Mouse (Mus musculus) cerebellum, adult 2 months (tissue): ENCODE measurements around the gene Hist1h2bh. TPM values are rescaled to one million over a fixed set of nuclear protein-coding genes. Genes with fewer than 3 reads are reported as not detected.
"Not testable (repeated sequence)": the region's sequence is repeated elsewhere in the genome, so short reads cannot be mapped to it uniquely, and the experiment has no call there.

ENCODE experiments used
- DNase-seq, 2 experiments: peaks; one replicate each; pipeline ENCODE4 v3.0.0; 2021
- H3K27ac ChIP-seq: fragments of 200-500 bp; 2 replicates; pipeline ENCODE4 v1.5.1; 2012; ENCODE audit warnings: low read length, control low read depth, inconsistent platforms; ENCODE audit not compliant: insufficient read depth
- H3K27me3 ChIP-seq: fragments of 200-500 bp; 2 replicates; pipeline ENCODE4 v1.6.1; 2012; ENCODE audit warnings: inconsistent platforms, mild to moderate bottlenecking, low read length, moderate library complexity; ENCODE audit not compliant: control insufficient read depth, insufficient read depth
- H3K4me1 ChIP-seq: fragments of 200-500 bp; 2 replicates; pipeline ENCODE4 v1.6.1; 2011; ENCODE audit warnings: low read length; ENCODE audit not compliant: control insufficient read depth, insufficient read depth
- H3K4me3 ChIP-seq: fragments of 200-500 bp; replicated peaks from 2 replicates; pipeline ENCODE3; 2011; ENCODE audit warnings: mild to moderate bottlenecking, low read depth, low read length, control low read depth; ENCODE audit not compliant: insufficient read depth
- CTCF ChIP-seq: fragments of 200-500 bp; IDR thresholded peaks from 2 replicates; pipeline ENCODE4 v1.5.1; 2011; ENCODE audit warnings: low read depth, mild to moderate bottlenecking, control low read depth, low read length, moderate library complexity, borderline replicate concordance; ENCODE audit not compliant: insufficient read depth
- POLR2A ChIP-seq: fragments of 200-500 bp; IDR thresholded peaks from 2 replicates; pipeline ENCODE4 v1.6.1; 2011; ENCODE audit warnings: low read length, control low read depth, borderline replicate concordance; ENCODE audit not compliant: insufficient read depth
- WGBS: fragments of 180-500 bp; shearing (Covaris S2); methylation state at CpG from one replicate; pipeline ENCODE4 v1.1.7; 2018; 5-methylcytosine and 5-hydroxymethylcytosine counted together
- polyA plus RNA-seq: library from polyadenylated mRNA; depleted of rRNA; stranded (reverse); fragments of >200 nt; gene quantifications from 2 replicates; pipeline ENCODE4 v1.2.3, GENCODE M21; 2012

The Hist1h2bh gene
- polyA plus RNA-seq, 1 experiment, result 0.34 TPM

- no peak for DNase-seq
- H3K4me3 ChIP-seq, result no peak overlapping the region
- TF ChIP-seq POLR2A (no peak), CTCF (no peak)
- H3K27me3 ChIP-seq, result no peaks in the 10 kb centered on the region
- WGBS, result 51% methylated on average over 2 of the region's 2 CpGs
- no peaks in the 10 kb centered on the region for H3K4me1 ChIP-seq
- no peak overlapping the region for H3K27ac ChIP-seq
Measured at GRCm38 (mm10) chr13:23564482-23564881, 21.3 kb upstream of the Hist1h2bh start.

DNA sequence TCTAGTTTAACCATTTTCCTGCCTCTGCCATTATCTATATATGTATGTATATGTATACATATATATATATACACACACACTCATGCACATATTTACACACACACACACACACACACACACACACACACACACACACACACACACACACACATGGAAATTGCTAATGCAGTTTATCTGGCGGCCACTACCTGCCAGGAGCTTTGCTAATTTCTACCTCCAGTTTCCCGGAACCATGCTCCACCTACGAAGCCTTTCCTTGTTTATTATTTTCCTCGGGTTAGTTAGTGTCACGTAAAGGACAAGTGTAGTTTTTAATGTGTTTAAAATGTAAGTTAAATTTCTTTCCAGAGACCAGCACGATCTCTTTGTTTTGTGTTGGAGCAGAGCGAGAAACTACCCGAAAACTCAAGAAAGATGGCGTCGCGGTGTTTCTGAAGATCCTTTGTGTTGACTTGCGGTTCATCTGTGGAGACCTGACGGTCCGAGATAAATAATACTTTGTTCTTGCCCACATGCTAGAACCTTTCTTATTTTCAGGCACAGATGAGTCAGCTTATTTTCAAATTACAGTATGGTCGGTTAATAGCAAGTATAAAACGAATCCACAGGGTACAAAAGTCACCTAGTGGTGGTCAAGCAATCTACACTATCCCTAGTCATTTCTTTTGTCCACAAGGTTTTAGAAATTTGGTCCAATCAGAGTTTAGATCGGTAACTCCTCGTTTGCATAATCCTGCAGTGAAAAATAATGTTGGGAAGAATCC is 19.7 kb upstream of the Hist1h2bh start:
- H3K27ac ChIP-seq, result peak overlapping the region; percentile 15; the same call in 1 of the 2 replicates
- peak overlapping the region; percentile 41 for H3K4me3 ChIP-seq
- no peak for TF ChIP-seq CTCF
- no peak for TF ChIP-seq POLR2A
- no peaks in the 10 kb centered on the region for H3K27me3 ChIP-seq
- WGBS, result 1% methylated on average over 18 of the region's 18 CpGs
- DNase-seq, result peak in 1 of 2 experiments; percentile 67
- H3K4me1 ChIP-seq, result no peaks in the 10 kb centered on the region

DNA sequence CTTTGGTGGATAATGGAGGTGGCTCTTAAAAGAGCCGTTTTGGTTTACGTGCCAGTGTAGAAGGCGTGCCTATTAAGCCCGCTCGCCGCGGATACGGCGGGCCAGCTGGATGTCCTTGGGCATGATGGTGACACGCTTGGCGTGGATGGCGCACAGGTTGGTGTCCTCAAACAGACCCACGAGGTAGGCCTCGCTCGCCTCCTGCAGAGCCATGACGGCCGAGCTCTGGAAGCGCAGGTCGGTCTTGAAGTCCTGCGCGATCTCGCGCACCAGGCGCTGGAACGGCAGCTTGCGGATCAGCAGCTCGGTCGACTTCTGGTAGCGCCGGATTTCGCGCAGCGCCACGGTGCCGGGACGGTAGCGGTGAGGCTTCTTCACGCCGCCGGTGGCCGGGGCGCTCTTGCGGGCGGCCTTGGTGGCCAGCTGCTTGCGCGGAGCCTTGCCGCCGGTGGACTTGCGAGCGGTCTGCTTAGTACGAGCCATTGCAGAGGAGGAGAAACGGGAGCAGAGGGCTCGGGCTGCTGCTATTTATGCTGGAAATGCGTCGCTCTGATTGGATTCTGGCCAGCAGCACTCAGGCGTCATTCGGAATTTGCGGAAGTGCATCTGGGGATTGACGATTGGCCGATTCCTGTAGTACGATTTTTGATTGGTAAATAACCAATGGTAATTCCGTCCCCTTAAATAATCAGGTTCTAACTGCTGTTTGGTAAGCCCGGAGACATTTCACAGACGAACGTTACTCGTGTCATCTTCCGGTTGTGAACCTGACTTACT is 18.9 kb upstream of the Hist1h2bh start, which contains the start of gene Hist1h3e:
Gene Hist1h3e (minus strand): TSS at position 487 of the 777 bp plus-strand sequence.
- Histone ChIP-seq H3K4me3 (peak within 1 kb of the TSS; percentile 58), H3K27ac (peak within 1 kb of the TSS; percentile 87)
- peak; percentile 93 to 94 for DNase-seq
- not testable (repeated sequence) for H3K4me1 ChIP-seq, H3K27me3 ChIP-seq
- WGBS, result under 1% methylated on average over 49 of the region's 67 CpGs
- TF ChIP-seq POLR2A, result peak; percentile 82

DNA sequence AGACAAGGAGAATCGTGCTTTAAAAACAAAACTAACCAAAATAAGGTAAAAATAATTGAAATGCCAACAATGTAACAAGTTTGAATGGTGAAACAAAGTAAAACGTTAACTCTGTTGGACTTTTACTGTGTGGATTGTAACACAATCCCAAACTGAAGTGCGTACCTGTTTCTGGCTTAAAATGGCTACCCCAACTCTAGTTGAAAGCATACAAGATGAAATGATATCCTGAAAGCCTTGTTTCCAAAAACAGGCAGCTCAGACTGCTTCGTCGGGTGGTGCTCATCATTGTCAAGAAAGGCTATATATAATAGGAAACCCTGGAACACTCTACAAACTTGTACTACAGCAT is 18.3 kb upstream of the Hist1h2bh start:
- H3K27ac ChIP-seq, DNase-seq, H3K4me3 ChIP-seq, H3K4me1 ChIP-seq, H3K27me3 ChIP-seq: not testable (repeated sequence)
- WGBS, result 0% methylated on average over 2 of the region's 5 CpGs

DNA sequence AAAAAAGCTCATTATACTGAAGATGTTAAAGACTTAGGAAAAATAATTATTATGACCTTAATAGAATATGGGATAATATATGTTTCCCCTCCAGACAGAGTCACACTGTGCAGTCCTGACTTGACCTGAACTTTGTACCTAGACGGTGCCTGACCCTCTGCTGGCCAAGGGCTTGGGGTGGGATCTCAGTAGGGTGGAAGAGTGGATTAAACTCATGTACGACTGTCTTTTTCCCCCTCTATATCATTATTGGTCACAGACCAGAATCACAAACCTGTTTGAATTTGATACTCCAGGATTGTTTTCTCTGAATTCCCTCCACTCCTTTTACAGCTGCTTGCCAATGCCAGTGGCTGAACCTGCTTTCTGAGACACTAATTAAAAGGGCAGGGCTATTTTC is 17.5 kb upstream of the Hist1h2bh start:
- not testable (repeated sequence) for DNase-seq, H3K4me1 ChIP-seq, H3K27ac ChIP-seq, H3K4me3 ChIP-seq, H3K27me3 ChIP-seq
- 12% methylated on average over 2 of the region's 2 CpGs for WGBS

DNA sequence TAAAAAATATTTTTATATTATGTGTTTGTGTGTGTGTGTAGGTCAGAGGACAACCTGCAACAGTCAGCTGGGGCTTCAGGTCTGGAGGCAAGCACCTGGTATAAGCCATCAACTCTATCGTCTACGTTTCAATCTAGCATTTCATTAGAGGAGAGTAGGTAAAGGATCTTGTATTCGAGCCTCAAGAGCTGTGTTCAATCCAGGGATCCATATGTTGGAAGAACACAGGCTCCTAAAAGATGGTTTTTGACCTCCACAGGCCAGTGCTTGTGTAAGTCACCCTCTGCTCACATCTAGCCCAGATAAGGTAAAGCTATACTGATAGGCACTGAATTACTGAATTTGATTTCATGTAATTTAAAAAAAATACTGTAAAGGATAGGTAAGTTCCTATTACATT is 13.7 kb upstream of the Hist1h2bh start:
- WGBS, result 58% methylated on average over 3 of the region's 3 CpGs
- Histone ChIP-seq H3K27me3 (no peaks in the 10 kb centered on the region), H3K4me3 (no peak overlapping the region), H3K27ac (no peak overlapping the region), H3K4me1 (peaks cover 2% of the 10 kb centered on the region; the same call in 1 of the 2 replicates)
- DNase-seq, result no peak
- TF ChIP-seq CTCF, result no peak
- TF ChIP-seq POLR2A, result no peak

- DNase-seq, result peak; percentile 61 to 87
- H3K4me1 ChIP-seq, result peaks cover 2% of the 10 kb centered on the region; the same call in 1 of the 2 replicates
- no peaks in the 10 kb centered on the region for H3K27me3 ChIP-seq
- peak overlapping the region; percentile 41; the same call in 1 of the 2 replicates for H3K27ac ChIP-seq
- WGBS, result under 1% methylated on average over 18 of the region's 18 CpGs
- TF ChIP-seq CTCF (no peak), POLR2A (peak; percentile 12; the same call in 1 of the 2 replicates)
- peak overlapping the region; percentile 61 for H3K4me3 ChIP-seq
Measured at GRCm38 (mm10) chr13:23555839-23556416, 12.7 kb upstream of the Hist1h2bh start.
